Mouse (Mus musculus) splenic B cell, adult 2 months (primary cell): ENCODE measurements around the gene Nr1i2.
"Not testable (repeated sequence)": the region's sequence is repeated elsewhere in the genome, so short reads cannot be mapped to it uniquely, and the experiment has no call there.

Source experiments
- DNase-seq: peaks from one replicate; pipeline ENCODE4 v3.0.0-alpha.2; 2011; ENCODE audit warnings: low read depth, low spot score
- H3K27me3 ChIP-seq: 2 replicates; pipeline ENCODE4 v1.6.1; 2012; ENCODE audit warnings: mild to moderate bottlenecking, low read length, moderate library complexity, mixed read lengths; ENCODE audit not compliant: control insufficient read depth, poor library complexity, insufficient read depth, severe bottlenecking
- H3K36me3 ChIP-seq: 2 replicates; pipeline ENCODE4 v1.6.1; 2012; ENCODE audit warnings: mild to moderate bottlenecking, low read length, moderate library complexity, mixed read lengths; ENCODE audit not compliant: control insufficient read depth, poor library complexity, insufficient read depth, severe bottlenecking

Nr1i2 gene

GRCm38 (mm10) chr16:38272483-38272882, 22.1 kb downstream of the Nr1i2 start:
- no peak for DNase-seq
- Histone ChIP-seq H3K27me3 (no peaks in the 10 kb centered on the region), H3K36me3 (no peaks in the 10 kb centered on the region)

- no peaks in the 10 kb centered on the region for H3K27me3 ChIP-seq
- H3K36me3 ChIP-seq, result no peaks in the 10 kb centered on the region
- no peak for DNase-seq
Observed at GRCm38 (mm10) chr16:38271601-38272000, 23.0 kb downstream of the Nr1i2 start.

GRCm38 (mm10) chr16:38255927-38256326, 38.7 kb downstream of the Nr1i2 start:
- Histone ChIP-seq H3K27me3 (no peaks in the 10 kb centered on the region), H3K36me3 (no peaks in the 10 kb centered on the region)
- no peak for DNase-seq

GRCm38 (mm10) chr16:38255107-38255506, 39.5 kb downstream of the Nr1i2 start:
- Histone ChIP-seq H3K36me3 (no peaks in the 10 kb centered on the region), H3K27me3 (no peaks in the 10 kb centered on the region)
- no peak for DNase-seq

GRCm38 (mm10) chr16:38254001-38254400, 40.6 kb downstream of the Nr1i2 start:
- no peaks in the 10 kb centered on the region for H3K27me3 ChIP-seq
- DNase-seq, result no peak
- no peaks in the 10 kb centered on the region for H3K36me3 ChIP-seq

GRCm38 (mm10) chr16:38250467-38250866, 44.2 kb downstream of the Nr1i2 start:
- Histone ChIP-seq H3K36me3 (no peaks in the 10 kb centered on the region), H3K27me3 (peaks cover 2% of the 10 kb centered on the region; the same call in 1 of the 2 replicates)
- no peak for DNase-seq

- H3K27me3 ChIP-seq, result peaks cover 2% of the 10 kb centered on the region; the same call in 1 of the 2 replicates
- H3K36me3 ChIP-seq, result no peaks in the 10 kb centered on the region
- peak; percentile 5 for DNase-seq
Observed at GRCm38 (mm10) chr16:38248331-38248961, 46.2 kb downstream of the Nr1i2 start.

GRCm38 (mm10) chr16:38245849-38246585, 48.6 kb downstream of the Nr1i2 start:
- DNase-seq, result no peak
- H3K36me3 ChIP-seq, result peaks cover 5% of the 10 kb centered on the region; the same call in 1 of the 2 replicates
- H3K27me3 ChIP-seq, result peaks cover 2% of the 10 kb centered on the region; the same call in 1 of the 2 replicates

GRCm38 (mm10) chr16:38245379-38245778, 49.2 kb downstream of the Nr1i2 start:
- no peak for DNase-seq
- peaks cover 5% of the 10 kb centered on the region; the same call in 1 of the 2 replicates for H3K36me3 ChIP-seq
- peaks cover 2% of the 10 kb centered on the region; the same call in 1 of the 2 replicates for H3K27me3 ChIP-seq

GRCm38 (mm10) chr16:38244111-38244510, 50.5 kb downstream of the Nr1i2 start:
- no peak for DNase-seq
- peaks cover 2% of the 10 kb centered on the region; the same call in 1 of the 2 replicates for H3K27me3 ChIP-seq

GRCm38 (mm10) chr16:38240167-38240566, 54.5 kb downstream of the Nr1i2 start:
- peaks cover 6% of the 10 kb centered on the region; the same call in 1 of the 2 replicates for H3K36me3 ChIP-seq
- H3K27me3 ChIP-seq, result no peaks in the 10 kb centered on the region
- DNase-seq, result no peak

More at GRCm38 (mm10) chr16:38244111-38244510, 50.5 kb downstream of the Nr1i2 start:
- peaks cover 5% of the 10 kb centered on the region; the same call in 1 of the 2 replicates for H3K36me3 ChIP-seq

GRCm38 (mm10) chr16:38239729-38240128, 54.9 kb downstream of the Nr1i2 start:
- peak; percentile 92 for DNase-seq
- no peaks in the 10 kb centered on the region for H3K27me3 ChIP-seq
- peaks cover 6% of the 10 kb centered on the region; the same call in 1 of the 2 replicates for H3K36me3 ChIP-seq

- Histone ChIP-seq H3K27me3 (no peaks in the 10 kb centered on the region), H3K36me3 (peaks cover 5% of the 10 kb centered on the region; the same call in 1 of the 2 replicates)
- no peak for DNase-seq
Observed at GRCm38 (mm10) chr16:38236936-38237585, 57.6 kb downstream of the Nr1i2 start.

GRCm38 (mm10) chr16:38222491-38222890, 72.1 kb downstream of the Nr1i2 start:
- not testable (repeated sequence) for DNase-seq, H3K27me3 ChIP-seq
- peaks cover 15% of the 10 kb centered on the region; the same call in 1 of the 2 replicates for H3K36me3 ChIP-seq

GRCm38 (mm10) chr16:38205272-38205671, 89.4 kb downstream of the Nr1i2 start:
- no peak for DNase-seq
- Histone ChIP-seq H3K27me3 (no peaks in the 10 kb centered on the region), H3K36me3 (0 out of 2 replicates have a peak, but pooled peaks cover 1% of the 10 kb centered on the region)
